Mouse (Mus musculus): ENCODE measurements at regions not wholly inside any gene's neighbourhood (a gene's known extent, or its start where the extent isn't known, plus 50 kb on each side); places are given as distances from the start of the nearest gene placed in this dataset.

GRCm38 (mm10) chr3:149042527-149042926 lies 52.2 kb upstream of the Adgrl2 start:
- Histone ChIP-seq H3K9me3 (ENCODE audit: low read length) (no peaks in the 10 kb centered on the region), H3K4me2 (replicated peaks; ENCODE audit: low read depth, low read length) (no peak overlapping the region), H3K4me1 (ENCODE audit: insufficient read depth, low read depth, low read length) (no peaks in the 10 kb centered on the region; the same call in 1 of the 2 replicates), H3K4me3 (ENCODE audit: low read depth, low read length) (no peak overlapping the region), H3K27ac (ENCODE audit: low read length) (no peak overlapping the region), H3K9ac (replicated peaks; ENCODE audit: low read depth) (no peak overlapping the region), H3K27me3 (replicated peaks; ENCODE audit: insufficient read depth, low read length) (no peaks in the 10 kb centered on the region), H3K36me3 (ENCODE audit: insufficient read depth, low read length) (no peaks in the 10 kb centered on the region)
- 48% methylated on average over 9 of the region's 9 CpGs for WGBS
- ATAC-seq (no peak), DNase-seq (ENCODE audit: low spot score) (no peak)
- no peak for TF ChIP-seq CTCF (IDR thresholded peaks at IDR 0.05)
- no peak for TF ChIP-seq EP300 (IDR thresholded peaks at IDR 0.05)

- no peak for TF ChIP-seq CTCF (IDR thresholded peaks at IDR 0.05)
- TF ChIP-seq EP300 (IDR thresholded peaks at IDR 0.05): no peak
- H3K27ac ChIP-seq (ENCODE audit: low read length): no peak overlapping the region
- no peaks in the 10 kb centered on the region for H3K27me3 ChIP-seq (replicated peaks; ENCODE audit: insufficient read depth, low read length)
- no peaks in the 10 kb centered on the region for H3K36me3 ChIP-seq (ENCODE audit: insufficient read depth, low read length)
- no peaks in the 10 kb centered on the region; the same call in 1 of the 2 replicates for H3K4me1 ChIP-seq (ENCODE audit: insufficient read depth, low read depth, low read length)
- H3K4me2 ChIP-seq (replicated peaks; ENCODE audit: low read depth, low read length): no peak overlapping the region
- ATAC-seq (no peak), DNase-seq (ENCODE audit: low spot score) (no peak)
- H3K9me3 ChIP-seq (ENCODE audit: low read length): no peaks in the 10 kb centered on the region
- no peak overlapping the region for H3K9ac ChIP-seq (replicated peaks; ENCODE audit: low read depth)
- 34% methylated on average over 3 of the region's 3 CpGs for WGBS
- H3K4me3 ChIP-seq (ENCODE audit: low read depth, low read length): no peak overlapping the region
Measured at GRCm38 (mm10) chr3:149041188-149041587, 50.8 kb upstream of the Adgrl2 start.

All from lung, postnatal 0 days (tissue).